Mouse (Mus musculus): ENCODE measurements at regions not wholly inside any gene's neighbourhood (a gene's known extent, or its start where the extent isn't known, plus 50 kb on each side); places are given as distances from the start of the nearest gene placed in this dataset.

GRCm38 (mm10) chr10:118976447-118976846, 106.4 kb upstream of the Dyrk2 start:
- no peak for TF ChIP-seq CTCF (IDR thresholded peaks at IDR 0.05; ENCODE audit: borderline replicate concordance, insufficient read depth, low read length)
- TF ChIP-seq POLR2A (IDR thresholded peaks at IDR 0.05; ENCODE audit: low read depth, low read length), result no peak

Measured in embryonic fibroblast, embryonic 13.5 days (primary cell).